Mouse (Mus musculus): Measurements from ENCODE around the gene Adcy3.

Gene Adcy3

DNA sequence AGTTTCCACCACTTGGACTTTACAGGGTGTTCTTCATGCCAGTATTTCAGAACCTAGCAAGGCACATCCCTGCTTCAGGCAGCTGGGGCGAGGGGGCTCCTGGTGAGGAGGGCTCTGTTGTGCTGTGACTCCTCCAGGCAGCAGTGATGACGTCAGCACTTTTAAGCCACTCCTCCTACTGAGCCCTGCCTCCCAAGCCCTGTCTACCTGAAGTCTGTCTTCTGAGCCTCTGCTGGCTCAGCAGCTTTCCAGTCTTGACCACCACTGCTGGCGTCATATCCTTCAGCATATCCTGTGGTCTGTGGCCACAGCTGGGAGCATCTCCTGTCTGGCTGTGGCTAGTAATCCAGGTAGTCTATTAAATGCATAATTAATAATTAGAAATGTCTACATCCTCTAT is 47.6 kb downstream of the Adcy3 start:
- in situ Hi-C loops (cut with MboI, MseI): no loop called here

DNA sequence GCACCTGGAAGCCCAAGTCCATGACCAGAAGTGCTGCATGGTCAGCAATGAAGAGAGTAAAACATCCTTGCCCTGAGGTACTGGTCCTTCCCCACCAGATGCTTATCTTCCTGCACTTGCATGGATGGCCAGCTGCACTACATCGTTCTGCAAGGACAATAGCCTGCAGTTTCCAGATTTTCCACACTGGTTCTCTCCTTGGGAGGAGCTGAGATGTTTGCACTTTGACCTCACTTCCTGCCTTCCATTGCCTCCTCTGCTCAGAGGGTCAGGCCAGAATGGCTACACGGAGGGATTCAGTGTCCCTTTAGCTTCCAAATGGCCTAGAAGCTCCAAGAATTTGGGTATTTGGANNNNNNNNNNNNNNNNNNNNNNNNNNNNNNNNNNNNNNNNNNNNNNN is 51.7 kb downstream of the Adcy3 start:
- in situ Hi-C loops (cut with MboI, MseI): no loop called here

DNA sequence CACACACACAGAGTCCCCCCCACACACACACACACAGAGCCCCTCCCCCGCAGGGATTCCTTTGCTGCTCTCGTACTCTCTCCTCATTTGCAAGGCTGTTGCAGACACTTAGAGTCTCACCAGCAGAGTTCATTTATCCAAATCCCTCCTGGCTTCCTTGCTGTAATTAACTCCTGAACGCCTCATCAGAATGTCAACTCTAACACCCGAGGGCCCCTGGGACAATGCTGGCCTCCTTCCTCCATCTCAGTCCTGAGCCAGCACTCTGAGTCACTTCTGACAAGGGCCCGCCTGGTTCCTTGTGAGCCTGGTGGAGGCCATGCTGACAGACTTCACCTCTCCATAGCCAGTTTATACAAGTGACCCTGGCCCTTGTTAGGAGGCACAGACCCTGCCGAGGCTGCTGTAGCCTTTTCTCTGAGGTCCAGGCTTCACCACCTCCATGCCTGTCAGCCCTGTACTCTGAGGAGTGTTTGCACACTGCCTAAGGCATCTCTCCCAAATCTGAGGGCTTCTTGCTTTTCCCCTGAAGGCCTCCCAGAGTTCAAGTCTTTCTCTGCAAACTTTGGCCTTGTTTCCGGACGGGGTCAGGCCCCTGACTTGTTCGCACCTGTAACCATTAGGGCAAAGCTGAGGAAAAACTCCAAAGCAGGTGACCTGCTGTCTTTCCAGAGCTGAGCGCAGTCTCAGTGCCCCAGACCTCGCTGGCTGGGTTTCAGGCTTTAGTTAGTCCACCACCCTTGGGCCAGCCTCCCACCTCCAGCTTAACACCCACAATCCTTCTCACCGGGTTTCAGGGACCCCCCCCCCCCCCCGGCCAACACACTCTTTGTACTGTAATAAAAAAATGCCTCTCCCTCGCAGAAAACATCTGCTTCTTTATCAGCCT is 55.5 kb downstream of the Adcy3 start:
- in situ Hi-C loops (cut with MboI, MseI): no loop called here

DNA sequence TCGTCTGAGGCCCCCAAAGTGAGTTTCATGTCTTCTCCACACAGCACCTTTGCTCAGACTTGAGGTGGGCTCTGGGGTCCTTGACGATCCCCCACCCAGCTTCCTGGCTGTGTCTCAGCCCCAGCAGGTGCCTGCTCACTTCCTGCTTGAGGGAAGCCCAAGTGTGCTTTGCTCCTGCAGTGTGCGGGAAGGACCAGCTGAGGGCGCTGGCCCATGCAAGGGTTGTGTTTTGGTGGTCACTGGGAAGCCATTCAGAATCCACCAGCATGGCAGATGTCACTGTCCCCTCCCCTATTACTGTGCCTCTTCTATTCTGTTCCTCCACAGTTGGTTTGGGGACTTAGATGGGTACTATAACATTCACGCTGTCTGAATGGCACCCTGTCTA is 56.2 kb downstream of the Adcy3 start:
- in situ Hi-C loops (cut with MboI, MseI): no loop called here

DNA sequence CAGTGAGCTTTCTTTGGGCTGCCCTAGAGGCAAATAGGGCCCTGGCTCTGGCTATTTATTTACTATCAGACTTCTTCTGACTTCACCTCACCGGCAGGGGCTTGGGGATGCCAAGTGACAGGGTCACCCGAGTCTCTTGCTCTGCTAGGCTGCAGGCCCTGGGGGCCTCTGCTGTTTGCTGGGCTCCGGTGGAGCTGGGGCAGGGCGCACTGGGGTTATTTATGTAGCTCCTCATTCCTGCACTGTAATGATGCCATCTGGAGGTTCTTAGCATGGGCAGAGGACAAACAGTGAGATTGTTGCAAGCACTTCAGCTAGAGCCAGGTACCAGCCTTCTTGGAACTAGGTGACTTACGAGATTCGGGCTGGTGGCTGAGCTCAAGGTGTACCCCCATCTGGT is 59.6 kb downstream of the Adcy3 start:
- in situ Hi-C loops (cut with MboI, MseI): no loop called here

DNA sequence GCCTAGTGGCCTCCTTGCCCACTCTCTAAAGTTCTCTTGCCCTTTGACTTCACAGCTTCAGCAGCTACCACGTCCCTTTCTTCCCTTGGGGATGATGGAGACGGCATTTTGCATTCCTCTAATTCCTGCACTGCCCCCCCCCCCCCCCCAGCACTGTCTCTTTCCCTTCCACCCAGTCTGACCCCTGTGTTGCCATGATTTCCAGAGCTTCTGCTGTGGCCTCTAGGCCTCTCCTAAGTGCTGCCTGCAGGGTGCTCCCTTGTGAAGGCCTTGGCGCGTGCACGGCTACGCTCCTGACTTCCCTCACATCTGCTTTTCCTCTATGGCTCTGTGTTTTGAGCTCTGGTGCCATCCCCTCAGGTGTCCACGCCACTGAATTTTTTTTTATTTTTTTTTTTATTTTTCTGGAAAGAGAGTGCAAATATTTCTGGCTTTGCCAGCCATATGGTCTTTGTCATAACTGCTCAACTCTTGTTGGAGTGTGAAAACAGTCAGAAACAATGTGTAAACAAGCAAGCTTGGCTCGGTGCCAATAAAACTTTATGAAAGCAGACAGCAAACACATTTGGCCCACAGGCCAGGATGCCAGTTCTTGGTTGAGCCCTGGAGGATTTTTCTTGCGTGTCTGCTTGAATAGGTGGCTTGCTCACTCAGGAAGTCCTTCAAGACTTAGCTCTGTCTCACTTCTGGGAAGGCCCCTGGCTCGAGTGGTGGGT is 60.3 kb downstream of the Adcy3 start:
- in situ Hi-C loops (cut with MboI, MseI): no loop called here

DNA sequence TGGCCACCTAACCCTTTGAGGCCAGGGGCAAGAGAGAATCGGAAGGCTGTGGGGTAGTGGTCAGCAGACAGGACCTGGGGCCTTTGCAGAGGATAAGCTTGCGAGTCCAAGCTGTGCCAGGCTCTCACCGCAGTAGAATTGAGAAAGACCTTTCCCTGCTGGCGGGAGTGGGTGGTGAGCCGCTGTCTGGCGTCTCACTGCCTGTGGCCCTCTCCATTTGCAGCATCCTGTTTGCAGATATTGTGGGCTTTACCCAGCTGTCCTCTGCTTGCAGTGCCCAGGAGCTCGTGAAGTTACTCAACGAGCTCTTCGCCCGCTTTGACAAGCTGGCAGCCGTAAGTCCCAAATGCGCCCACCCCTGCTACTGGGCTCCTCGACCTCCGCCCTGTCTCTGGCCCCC is 61.7 kb downstream of the Adcy3 start:
- in situ Hi-C loops (cut with MboI, MseI): no loop called here

DNA sequence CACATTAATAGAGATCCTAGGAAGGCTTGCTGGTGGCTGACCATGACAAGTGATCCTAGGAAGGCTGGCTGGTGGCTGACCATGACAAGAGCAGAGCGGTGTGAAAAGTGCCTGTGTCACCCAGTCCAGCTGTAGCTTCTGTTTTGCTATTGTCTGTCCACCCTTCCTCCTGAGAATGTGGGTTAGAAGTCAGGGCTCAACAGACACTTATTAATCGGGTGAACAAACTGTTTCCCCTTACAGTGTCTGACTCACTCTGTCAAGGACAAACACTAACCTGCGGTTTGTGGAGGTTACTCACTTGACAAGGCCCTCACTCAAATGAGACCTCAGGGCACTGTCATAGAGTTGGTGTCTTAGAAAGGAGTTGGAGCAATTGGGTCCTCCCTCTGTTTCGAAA is 65.8 kb downstream of the Adcy3 start:
- in situ Hi-C loops (cut with MboI, MseI): no loop called here

DNA sequence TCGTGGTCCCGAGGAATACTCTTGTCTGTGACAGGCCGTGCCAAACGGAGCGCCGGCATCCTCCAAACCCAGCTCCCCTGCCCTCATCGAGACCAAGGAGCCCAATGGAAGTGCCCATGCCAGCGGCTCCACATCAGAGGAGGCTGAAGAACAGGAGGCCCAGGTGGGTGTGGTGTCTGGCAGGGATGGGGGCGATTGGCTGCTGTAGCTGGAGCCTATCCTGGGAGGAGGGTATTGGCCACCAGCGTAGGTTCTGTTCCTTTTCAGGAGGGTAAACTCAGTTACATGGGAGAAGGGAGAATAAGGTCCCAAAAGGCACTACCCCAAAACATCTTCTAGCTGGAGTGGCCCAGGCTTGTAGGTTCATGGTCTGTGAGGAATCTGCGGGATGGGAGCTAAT is 66.4 kb downstream of the Adcy3 start:
- in situ Hi-C loops (cut with MboI, MseI): no loop called here

DNA sequence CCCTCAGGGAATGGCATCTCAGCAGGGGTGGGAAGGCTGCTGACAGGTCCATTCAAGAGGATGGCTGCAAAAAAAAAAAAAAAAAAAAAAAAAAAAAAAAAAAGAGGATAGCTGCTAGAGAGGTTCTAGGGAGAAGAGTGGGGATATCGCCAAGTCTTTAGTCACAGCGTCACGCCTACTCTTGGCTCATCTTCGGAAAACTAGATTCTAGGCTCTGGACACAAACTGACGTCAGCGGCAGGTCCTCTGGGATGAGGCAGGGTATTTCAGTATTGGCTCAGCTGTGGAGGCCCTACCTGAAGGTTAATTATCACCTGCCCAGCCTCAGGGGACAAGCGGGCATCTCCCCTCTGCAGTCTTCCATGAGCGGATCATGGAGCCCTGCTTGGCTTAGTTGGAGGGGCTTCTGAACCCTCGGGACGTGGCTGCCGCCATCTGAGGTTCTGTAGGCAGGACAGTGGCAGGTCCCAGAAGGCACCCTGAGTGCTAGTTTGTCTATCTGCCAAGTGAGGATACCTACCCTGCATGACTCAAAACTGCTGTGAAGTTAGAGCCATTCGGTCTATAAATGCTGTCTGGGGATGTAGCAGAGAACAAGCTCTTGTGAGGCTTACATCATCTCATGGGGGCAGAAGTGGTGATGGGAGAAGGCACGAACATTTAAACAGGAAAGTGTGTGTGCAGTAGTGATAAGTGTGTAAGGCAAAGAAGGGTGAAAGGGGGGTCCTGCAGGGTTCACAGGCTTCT is 68.7 kb downstream of the Adcy3 start:
- in situ Hi-C loops (cut with MboI, MseI): no loop called here

DNA sequence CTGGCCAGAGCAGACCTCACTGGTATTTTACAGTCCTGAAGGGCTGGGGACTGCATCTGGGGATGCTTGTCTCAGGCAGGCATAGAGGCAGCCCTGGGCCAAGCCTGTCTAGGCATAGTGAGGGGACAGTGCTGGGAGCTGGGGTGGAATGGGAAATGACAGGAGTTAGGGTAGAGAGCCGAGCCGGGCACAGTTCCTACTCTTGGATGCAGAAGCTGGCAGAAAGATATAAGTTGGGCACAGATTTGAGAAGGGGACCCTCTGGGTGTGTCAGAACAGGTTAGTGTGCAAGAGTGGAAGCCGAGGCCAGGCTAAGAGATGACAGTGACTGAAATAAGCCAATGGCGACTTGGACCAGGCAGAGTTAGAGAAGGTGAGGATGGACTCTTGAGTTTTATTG is 69.3 kb downstream of the Adcy3 start:
- in situ Hi-C loops (cut with MboI, MseI): no loop called here

DNA sequence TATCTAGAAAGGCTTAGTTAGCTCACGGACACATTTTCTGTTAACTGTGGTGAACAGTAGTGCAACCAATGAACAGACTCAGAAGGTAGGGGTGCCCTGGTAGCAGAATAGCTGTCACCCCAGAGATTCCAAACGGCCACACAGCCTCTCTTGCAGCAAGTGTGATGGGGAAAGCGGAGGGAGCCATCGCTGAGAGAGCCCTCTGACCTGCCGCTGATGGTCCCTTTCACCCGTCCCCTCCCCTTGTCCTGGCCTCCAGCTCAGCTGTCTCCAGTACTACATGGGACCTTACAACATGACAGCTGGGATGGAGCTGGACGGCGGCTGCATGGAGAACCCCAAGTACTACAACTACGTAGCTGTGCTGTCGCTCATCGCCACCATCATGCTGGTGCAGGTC is 73.2 kb downstream of the Adcy3 start:
- in situ Hi-C loops (cut with MboI, MseI): no loop called here

DNA sequence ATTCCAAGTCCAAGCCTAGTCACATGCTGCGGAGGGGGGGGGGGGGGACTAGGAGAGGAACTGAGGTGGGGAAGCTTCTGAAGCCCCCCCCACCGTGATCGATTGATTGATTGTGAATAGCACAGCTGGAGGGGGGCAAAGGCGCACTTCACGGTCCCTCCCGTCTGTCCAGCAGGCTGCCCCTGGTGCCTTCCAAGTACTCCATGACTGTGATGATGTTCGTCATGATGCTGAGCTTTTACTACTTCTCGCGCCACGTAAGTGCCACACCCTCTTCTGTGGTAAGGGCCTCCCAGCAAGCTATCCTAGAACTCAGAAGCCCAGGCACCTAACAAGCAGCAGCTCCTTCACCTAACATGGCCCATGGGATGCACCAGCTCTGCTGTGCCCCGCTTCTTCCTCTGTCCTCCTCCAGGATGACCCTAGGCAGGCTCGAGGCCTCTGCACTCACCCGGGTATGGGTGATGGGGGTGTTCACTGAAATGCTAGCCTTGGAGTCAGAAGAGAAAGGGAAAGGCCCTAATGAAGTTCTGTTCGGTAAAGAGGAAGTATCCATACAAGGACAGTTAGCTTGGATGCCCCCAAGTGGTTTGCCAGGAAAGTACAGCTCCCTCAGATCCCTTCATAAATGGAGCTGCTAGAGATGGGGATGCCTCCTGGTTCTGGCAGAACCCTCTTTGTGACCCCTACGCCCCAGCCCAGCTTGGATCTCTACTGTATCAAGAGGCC is 75.7 kb downstream of the Adcy3 start:
- in situ Hi-C loops (cut with MboI, MseI): no loop called here

DNA sequence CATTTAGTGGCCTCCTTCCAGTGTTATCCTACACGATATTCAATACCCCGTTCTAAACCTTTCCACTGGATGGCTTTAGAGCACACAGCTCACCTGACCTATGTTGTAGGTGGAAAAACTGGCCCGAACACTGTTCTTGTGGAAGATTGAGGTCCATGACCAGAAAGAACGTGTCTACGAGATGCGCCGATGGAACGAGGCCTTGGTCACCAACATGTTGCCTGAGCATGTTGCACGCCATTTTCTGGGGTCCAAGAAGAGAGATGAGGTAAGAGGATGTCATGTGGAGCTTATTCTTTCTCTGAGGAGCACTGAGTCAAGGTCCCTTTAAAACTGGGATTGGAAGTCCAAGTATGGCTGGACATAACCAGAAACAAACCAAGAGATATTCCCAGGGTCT is 76.3 kb downstream of the Adcy3 start:
- in situ Hi-C loops (cut with MboI, MseI): no loop called here

DNA sequence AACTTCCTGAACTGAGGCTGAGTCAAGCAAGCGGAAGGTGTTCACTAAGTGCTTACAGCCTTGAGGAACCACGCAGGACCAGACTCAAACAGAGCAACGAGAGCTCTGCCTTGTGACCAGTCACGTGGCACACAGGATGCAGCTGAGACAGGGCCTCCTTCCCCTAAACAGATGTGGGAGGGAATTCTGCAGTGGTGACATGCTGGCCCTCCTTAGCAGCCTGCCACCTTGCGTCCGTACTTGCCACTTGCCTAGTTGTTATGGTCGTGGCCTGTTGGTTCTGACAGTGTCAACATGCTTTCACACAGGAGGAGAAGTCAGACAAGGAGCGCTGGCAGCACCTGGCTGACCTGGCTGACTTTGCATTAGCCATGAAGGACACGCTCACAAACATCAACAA is 78.3 kb downstream of the Adcy3 start:
- in situ Hi-C loops (cut with MboI, MseI): no loop called here

DNA sequence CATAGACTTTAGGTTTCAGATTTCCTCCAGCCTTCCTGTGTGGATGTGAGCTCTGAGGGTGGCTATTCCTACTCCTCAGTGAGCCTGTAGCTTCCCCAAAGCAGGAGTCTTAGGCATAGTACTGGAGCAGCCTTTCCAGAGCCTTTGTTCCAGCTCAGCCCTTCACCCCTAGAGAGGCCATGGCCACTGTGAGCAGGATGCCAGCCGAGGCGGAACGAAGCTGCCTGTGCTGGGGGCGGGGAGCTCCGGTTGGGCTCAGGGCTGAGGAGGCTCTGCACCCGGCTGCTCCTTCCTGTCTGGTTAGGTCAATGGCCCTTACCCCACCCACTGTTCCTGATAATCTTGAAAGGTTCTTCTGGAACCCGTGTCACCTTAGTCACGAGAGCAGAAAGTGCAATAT is 80.0 kb downstream of the Adcy3 start:
- in situ Hi-C loops (cut with MboI, MseI): no loop called here

DNA sequence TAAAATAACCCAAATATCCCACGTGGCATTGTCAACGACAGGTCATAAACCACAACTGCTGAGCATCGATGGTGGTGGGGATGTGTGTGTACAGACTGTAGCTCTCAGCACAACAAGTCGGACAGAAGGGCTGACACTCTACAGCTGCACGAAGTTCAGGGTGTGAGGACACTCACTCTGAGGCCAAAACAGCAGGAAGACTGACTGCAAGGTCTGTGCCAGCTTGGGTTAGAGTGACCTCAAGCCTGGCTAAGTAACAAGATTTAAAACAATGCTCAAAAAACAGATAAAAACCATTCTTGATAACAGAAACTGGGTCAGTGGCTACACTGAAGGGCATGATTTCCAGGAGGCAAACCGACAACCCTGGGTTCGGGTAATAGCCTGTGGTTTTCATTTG is 97.3 kb downstream of the Adcy3 start:
- in situ Hi-C loops (cut with MboI, MseI): loop anchor here (10.0 kb wide), 1 partner anchor 245 kb away; the partner anchor contains the start of gene Ncoa1

DNA sequence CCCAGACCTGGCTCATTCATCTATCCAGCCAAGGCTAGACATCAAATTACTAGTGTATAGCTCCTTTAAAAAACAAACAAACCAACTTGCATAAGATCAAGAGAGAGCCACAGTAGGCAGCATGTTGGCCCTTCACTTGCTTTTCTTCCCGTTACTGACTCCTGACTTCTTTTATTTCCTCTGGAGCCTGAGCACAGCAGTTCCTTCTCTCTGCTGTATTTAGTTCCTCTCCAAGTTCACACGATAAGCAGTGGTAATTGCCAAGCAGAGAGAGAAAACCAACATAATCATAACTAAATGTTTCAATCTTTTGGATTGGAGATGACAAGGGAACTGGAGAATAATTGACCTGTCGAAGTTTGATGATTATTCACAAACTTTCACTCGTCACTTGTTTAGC is 99.9 kb downstream of the Adcy3 start:
- in situ Hi-C loops (cut with MboI, MseI): loop anchor here (10.0 kb wide), 1 partner anchor 242 kb away; the partner anchor contains the start of gene Ncoa1

DNA sequence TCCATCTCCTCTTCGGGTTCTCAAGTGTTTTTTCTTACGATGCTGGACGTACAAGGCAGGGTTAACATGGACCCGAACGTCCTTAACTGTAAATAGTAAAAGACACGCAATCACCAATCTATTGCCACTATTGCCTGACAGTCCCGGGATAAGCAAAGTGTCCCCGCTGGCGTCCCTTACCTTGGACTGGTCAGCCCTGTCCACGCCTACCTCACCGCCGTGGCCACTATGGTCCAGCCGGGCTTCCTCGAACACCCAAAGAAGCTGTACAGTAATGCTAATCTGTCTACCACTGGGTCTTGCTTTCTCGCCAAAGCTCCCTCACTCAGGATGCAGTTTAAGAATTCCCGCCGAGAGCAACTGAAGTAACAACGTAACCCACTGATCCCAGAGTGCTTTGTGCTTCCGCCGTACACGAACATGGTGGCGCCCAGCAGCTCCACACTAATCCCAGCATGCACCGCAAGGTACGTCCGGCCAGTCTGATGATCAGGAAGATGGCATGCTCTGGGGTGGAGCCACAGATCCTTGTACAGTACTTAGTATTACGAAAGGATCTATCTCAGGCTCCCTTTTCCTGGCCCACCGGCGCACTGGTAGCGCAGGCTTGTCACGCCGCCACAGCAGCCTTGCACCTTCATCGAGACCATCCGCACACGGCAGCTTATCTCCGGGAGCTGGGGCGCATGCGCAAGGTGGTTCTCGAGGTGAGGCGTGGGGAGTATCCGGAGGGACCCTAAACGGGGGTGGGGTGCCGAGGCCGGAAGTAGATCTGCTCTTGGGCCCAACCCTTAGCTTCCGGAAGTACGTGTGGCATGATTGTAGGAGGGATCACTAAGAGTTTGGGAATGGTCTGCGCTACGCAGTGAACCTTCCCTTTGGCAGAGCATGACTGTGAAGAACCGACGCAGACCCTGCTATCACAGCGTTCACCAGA is 100.9 kb downstream of the Adcy3 start, which contains the start of the genes Ptrhd1 and Cenpo:
Gene Ptrhd1 (plus strand): TSS at position 456 of the 937 bp plus-strand sequence.
Gene Cenpo (minus strand): TSS at position 723 of the 937 bp plus-strand sequence.
- in situ Hi-C loops (cut with MboI, MseI): loop anchor here (10.0 kb wide), 1 partner anchor 241 kb away; the partner anchor contains the start of gene Ncoa1

DNA sequence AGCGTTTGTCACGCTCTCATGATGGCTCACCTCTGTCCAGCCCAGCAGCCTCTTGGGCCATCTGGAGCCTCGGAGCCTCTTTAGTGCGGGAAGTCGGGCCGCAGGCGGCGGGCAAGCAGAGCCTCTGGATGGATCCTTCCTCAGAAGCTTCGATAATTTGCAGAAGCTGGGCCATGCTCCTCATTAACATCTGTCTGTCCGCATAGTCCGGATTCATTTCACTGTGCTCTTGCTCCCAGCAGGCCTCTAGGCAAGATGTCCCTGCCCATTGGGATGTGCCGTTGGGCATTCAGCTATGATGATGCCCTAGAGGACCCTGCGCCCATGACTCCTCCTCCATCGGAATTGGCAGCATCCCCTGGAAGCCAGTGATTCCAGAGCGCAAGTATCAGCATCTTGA is 104.6 kb downstream of the Adcy3 start:
- in situ Hi-C loops (cut with MboI, MseI): loop anchor here (10.0 kb wide), 1 partner anchor 237 kb away; the partner anchor contains the start of gene Ncoa1
